Mouse (Mus musculus) kidney, embryonic 16.5 days (tissue): Measurements from ENCODE around the gene Csf2ra. TPM values are rescaled to one million over a fixed set of nuclear protein-coding genes. Genes with fewer than 3 reads are reported as not detected.
A peak's percentile ranks its signal among the peaks of the same experiment; 100 is the strongest.
"Not testable (repeated sequence)": the region's sequence is repeated elsewhere in the genome, so short reads cannot be mapped to it uniquely, and the experiment has no call there.

Experiments used
- ATAC-seq: fragments of 200-750 bp; cut with Nextera tagmentation; 2 replicates; pipeline ENCODE4 v1.8.0; 2017; ENCODE audit warnings: moderate TSS enrichment; ENCODE audit not compliant: low FRiP score, low TSS enrichment
- H3K27ac ChIP-seq: fragments of 300-500 bp; sonication (generic); 2 replicates; pipeline ENCODE4 v1.5.1; 2014; ENCODE audit warnings: low read length
- H3K27me3 ChIP-seq: fragments of 300-500 bp; sonication (generic); 2 replicates; pipeline ENCODE4 v1.6.1; 2014; ENCODE audit warnings: low read length, control low read depth, mixed read lengths; ENCODE audit not compliant: insufficient read depth
- H3K36me3 ChIP-seq: fragments of 300-500 bp; sonication (generic); 2 replicates; pipeline ENCODE4 v1.6.1; 2014; ENCODE audit warnings: low read length, control low read depth, mixed read lengths; ENCODE audit not compliant: insufficient read depth
- H3K4me1 ChIP-seq: fragments of 300-500 bp; sonication (generic); 2 replicates; pipeline ENCODE4 v1.6.1; 2014; ENCODE audit warnings: low read length, control low read depth, mixed read lengths; ENCODE audit not compliant: insufficient read depth
- H3K4me2 ChIP-seq: fragments of 300-500 bp; sonication (generic); replicated peaks from 2 replicates; pipeline ENCODE4 v1.6.1; 2014; ENCODE audit warnings: low read depth, low read length
- H3K4me3 ChIP-seq: fragments of 300-500 bp; sonication (generic); 2 replicates; pipeline ENCODE4 v1.5.1; 2014; ENCODE audit warnings: mild to moderate bottlenecking, low read length
- H3K9ac ChIP-seq: fragments of 300-500 bp; sonication (generic); replicated peaks from 2 replicates; pipeline ENCODE4 v1.6.1; 2014; ENCODE audit warnings: low read length
- H3K9me3 ChIP-seq: fragments of 300-500 bp; sonication (generic); 2 replicates; pipeline ENCODE4 v1.6.1; 2016; ENCODE audit warnings: low read length, control low read depth
- whole genome bisulfite sequencing: fragments of 180-500 bp; shearing (Covaris S2); extraction: QIAGEN DNeasy Blood & Tissue Kit; methylation state at CpG from one replicate; pipeline ENCODE4 v1.1.7; 2014; 5-methylcytosine and 5-hydroxymethylcytosine counted together
- polyA plus RNA-seq: library from polyadenylated mRNA; unstranded; fragments of >200 nt; fragmentation: Nextera tagmentation; extraction: Ambion mirVana; gene quantifications from 2 replicates; pipeline ENCODE4 v1.2.1, GENCODE M21; 2015

Csf2ra gene
- polyA plus RNA-seq, 1 experiment from 2014 or later = 40.4 TPM

GRCm38 (mm10) chr19:61257733-61258132 is 29.5 kb upstream of the Csf2ra start:
- Histone ChIP-seq H3K9ac (no peak overlapping the region), H3K9me3 (no peaks in the 10 kb centered on the region; the same call in 1 of the 2 replicates), H3K4me3 (no peak overlapping the region), H3K27ac (no peak overlapping the region), H3K4me1 (no peaks in the 10 kb centered on the region), H3K36me3 (no peaks in the 10 kb centered on the region), H3K4me2 (no peak overlapping the region), H3K27me3 (no peaks in the 10 kb centered on the region)
- WGBS = 91% methylated on average over 18 of the region's 18 CpGs
- no peak for ATAC-seq

DNA sequence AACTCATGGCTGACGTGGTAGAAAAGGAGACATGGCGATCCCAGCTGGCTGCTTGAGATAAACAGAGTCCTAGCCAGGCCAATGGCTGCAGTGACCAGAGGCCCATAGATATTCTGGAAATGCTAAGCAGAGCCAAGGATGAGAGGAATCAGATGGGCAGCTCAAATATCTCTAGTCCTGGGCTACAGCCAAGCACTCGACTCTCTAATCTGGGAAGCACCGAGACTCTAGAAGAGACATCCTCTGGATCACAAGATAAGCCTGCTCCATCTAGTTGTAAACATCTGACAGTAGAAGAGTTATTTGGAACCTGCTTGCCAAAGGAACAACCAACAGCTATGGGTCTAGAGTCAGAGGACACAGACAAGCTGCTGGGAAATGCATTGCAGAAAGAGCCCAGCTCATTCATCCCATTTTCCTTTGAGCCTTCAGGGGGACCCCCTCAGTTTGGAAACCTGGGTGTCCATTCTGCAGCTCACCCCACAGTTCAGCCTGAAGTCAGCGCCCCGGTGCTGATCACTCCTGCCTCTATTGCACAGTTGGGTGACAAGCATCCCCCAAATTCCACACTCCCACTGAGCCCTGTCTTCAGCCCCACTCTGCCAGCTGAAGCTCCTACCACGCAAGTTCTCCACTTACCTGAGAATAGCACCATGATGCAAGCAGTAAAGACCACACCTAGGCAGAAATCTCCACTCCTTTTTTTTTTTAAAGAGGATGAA is 28.1 kb upstream of the Csf2ra start:
- Histone ChIP-seq H3K27me3 (no peaks in the 10 kb centered on the region), H3K9me3 (no peaks in the 10 kb centered on the region; the same call in 1 of the 2 replicates), H3K4me1 (no peaks in the 10 kb centered on the region), H3K4me2 (no peak overlapping the region), H3K4me3 (no peak overlapping the region), H3K36me3 (no peaks in the 10 kb centered on the region), H3K9ac (no peak overlapping the region), H3K27ac (no peak overlapping the region)
- no peak for ATAC-seq
- WGBS = 85% methylated on average over 7 of the region's 7 CpGs

DNA sequence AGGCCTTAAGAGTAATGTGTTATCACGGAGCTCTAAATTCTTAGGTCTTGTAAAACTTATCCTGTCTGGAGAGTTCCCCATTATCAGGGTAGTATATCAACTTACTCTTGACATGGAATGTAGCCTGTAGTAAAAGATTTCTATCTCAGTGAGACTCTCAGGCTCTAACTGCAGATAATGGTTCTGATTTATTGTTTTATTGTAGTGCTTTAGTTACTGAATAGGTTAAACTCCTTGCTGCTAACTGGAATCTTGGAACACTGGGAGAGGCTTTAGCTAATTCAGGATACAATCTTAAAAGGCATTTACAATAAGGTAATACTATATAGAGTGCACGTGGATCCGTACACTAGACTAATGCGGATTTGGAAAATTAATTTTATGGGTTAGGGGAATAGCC is 19.1 kb upstream of the Csf2ra start:
- ATAC-seq, H3K9ac ChIP-seq, H3K36me3 ChIP-seq, H3K4me1 ChIP-seq, H3K4me3 ChIP-seq, H3K27ac ChIP-seq, H3K9me3 ChIP-seq, H3K4me2 ChIP-seq, H3K27me3 ChIP-seq: not testable (repeated sequence)
- 61% methylated on average over 4 of the region's 4 CpGs for WGBS

GRCm38 (mm10) chr19:61244721-61245436 is 16.6 kb upstream of the Csf2ra start:
- H3K36me3 ChIP-seq = no peaks in the 10 kb centered on the region
- no peaks in the 10 kb centered on the region for H3K9me3 ChIP-seq
- no peaks in the 10 kb centered on the region for H3K4me1 ChIP-seq
- H3K27me3 ChIP-seq = no peaks in the 10 kb centered on the region
- H3K27ac ChIP-seq = no peak overlapping the region
- H3K9ac ChIP-seq = no peak overlapping the region
- ATAC-seq = no peak
- WGBS = 79% methylated on average over 5 of the region's 5 CpGs
- no peak overlapping the region for H3K4me3 ChIP-seq
- no peak overlapping the region for H3K4me2 ChIP-seq

- no peak overlapping the region for H3K4me2 ChIP-seq
- H3K9me3 ChIP-seq = no peaks in the 10 kb centered on the region
- H3K36me3 ChIP-seq = no peaks in the 10 kb centered on the region
- no peak overlapping the region for H3K9ac ChIP-seq
- H3K27ac ChIP-seq = no peak overlapping the region
- no peaks in the 10 kb centered on the region for H3K4me1 ChIP-seq
- ATAC-seq = no peak
- WGBS = 73% methylated on average over 2 of the region's 2 CpGs
- H3K4me3 ChIP-seq = no peak overlapping the region
- no peaks in the 10 kb centered on the region for H3K27me3 ChIP-seq
Observed at GRCm38 (mm10) chr19:61237967-61238366, 9.7 kb upstream of the Csf2ra start.

GRCm38 (mm10) chr19:61234532-61234931 is 6.3 kb upstream of the Csf2ra start:
- Histone ChIP-seq H3K27me3 (no peaks in the 10 kb centered on the region), H3K9ac (no peak overlapping the region), H3K4me3 (no peak overlapping the region), H3K4me2 (no peak overlapping the region), H3K4me1 (no peaks in the 10 kb centered on the region), H3K27ac (no peak overlapping the region), H3K9me3 (no peaks in the 10 kb centered on the region), H3K36me3 (no peaks in the 10 kb centered on the region)
- WGBS = 21% methylated on average over 5 of the region's 5 CpGs
- ATAC-seq = no peak

- Histone ChIP-seq H3K4me2 (peak overlapping the region; percentile 62), H3K9ac (peak overlapping the region; percentile 64), H3K4me3 (peak overlapping the region; percentile 60), H3K9me3 (no peaks in the 10 kb centered on the region; the same call in none of the 2 replicates), H3K27me3 (no peaks in the 10 kb centered on the region), H3K27ac (peak overlapping the region; percentile 95), H3K36me3 (no peaks in the 10 kb centered on the region), H3K4me1 (no peaks in the 10 kb centered on the region)
- ATAC-seq = peak; percentile 93
- 2% methylated on average over 65 of the region's 71 CpGs for WGBS
Observed at GRCm38 (mm10) chr19:61226928-61227854, 1.0 kb downstream of the Csf2ra start.

DNA sequence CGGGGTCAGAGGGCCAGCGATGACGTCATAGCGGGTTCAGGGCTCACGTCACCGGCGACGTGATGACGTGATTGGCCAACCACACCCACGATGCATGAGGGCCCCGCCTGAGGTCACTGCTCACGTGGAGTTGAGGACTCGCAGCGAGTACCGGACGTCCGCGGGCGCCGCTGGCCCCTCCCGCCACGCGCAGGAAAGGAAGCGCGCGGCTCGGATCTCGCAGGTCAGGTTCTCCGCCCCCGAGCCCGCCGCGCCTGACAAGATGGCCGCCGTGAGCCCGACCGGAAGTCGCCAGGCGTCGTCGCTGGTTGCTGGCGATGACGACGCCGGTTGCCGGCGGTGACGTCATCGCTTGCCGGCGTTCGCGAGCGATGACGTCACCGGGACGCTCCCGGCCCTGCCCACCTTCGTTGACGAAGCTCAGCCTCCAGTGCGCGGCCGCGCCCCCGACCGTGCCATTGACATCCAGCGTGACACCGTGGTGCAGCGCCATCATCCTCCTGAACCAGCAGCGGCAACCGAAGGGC is 1.8 kb downstream of the Csf2ra start:
- peak; percentile 23 for ATAC-seq
- Histone ChIP-seq H3K9me3 (no peaks in the 10 kb centered on the region; the same call in none of the 2 replicates), H3K4me1 (no peaks in the 10 kb centered on the region), H3K4me3 (peak overlapping the region; percentile 60), H3K4me2 (peak overlapping the region; percentile 62), H3K27me3 (no peaks in the 10 kb centered on the region), H3K27ac (peak overlapping the region; percentile 95), H3K9ac (peak overlapping the region; percentile 63), H3K36me3 (no peaks in the 10 kb centered on the region)
- 1% methylated on average over 58 of the region's 71 CpGs for WGBS

DNA sequence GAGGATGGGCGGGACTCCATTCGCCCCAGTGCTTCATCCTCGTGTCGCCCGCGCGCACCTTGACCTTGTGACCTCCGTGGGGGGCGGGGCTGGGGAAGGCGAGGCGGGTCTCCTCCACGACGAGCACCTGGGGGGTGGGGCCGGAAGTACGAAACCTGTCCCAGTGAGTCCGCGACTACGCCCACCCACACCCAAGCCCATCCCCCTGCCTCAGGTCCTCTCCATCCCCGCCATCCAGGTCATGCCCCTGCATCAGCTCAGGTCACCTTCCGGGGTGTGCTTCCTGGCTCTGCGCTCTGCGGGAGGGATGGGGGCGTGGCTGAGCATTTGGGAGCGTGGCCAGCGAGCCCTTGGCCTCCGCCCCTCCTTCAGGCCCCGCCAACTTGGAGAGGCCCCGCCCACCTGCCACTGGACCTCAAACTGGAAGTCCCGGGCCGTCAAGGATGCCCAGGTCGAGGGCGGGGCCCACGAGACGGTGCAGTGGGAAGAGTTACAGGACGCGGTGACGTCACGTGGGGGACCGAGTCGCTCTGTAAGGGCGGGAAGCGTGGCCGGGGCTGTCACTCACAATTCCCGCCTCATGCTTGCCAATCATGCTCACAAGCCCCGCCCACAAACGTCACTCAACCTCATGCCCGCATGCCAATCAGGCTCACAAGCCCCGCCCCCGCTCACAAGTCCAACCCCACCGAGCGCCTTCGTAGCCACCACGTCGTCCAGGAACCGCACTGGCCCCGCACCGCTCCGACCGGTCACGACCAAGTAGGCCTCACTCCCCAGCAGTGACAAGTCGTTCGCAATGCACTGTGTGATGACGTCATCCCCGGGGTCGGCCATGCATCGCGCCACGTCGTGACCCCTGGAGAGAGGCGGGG is 2.5 kb downstream of the Csf2ra start:
- Histone ChIP-seq H3K9me3 (no peaks in the 10 kb centered on the region; the same call in none of the 2 replicates), H3K4me2 (peak overlapping the region; percentile 62), H3K4me3 (peak overlapping the region; percentile 60), H3K27me3 (no peaks in the 10 kb centered on the region), H3K36me3 (no peaks in the 10 kb centered on the region), H3K4me1 (no peaks in the 10 kb centered on the region), H3K9ac (peak overlapping the region; percentile 63), H3K27ac (peak overlapping the region; percentile 95)
- 2% methylated on average over 66 of the region's 70 CpGs for WGBS
- ATAC-seq = peak; percentile 65
